Mouse (Mus musculus) ES-Bruce4 (cell line): Measurements from ENCODE around the gene Gm42715. TPM values are rescaled to one million over a fixed set of nuclear protein-coding genes. Genes with fewer than 3 reads are reported as not detected.

Experiments used
- H3K27ac ChIP-seq: 2 replicates; pipeline ENCODE4 v1.5.1; 2012; ENCODE audit warnings: low read length, inconsistent platforms; ENCODE audit not compliant: insufficient read depth
- H3K27me3 ChIP-seq: 2 replicates; pipeline ENCODE4 v1.6.1; 2012; ENCODE audit warnings: mild to moderate bottlenecking, low read length, inconsistent platforms; ENCODE audit not compliant: control insufficient read depth, poor library complexity, insufficient read depth, severe bottlenecking
- H3K36me3 ChIP-seq: 2 replicates; pipeline ENCODE4 v1.6.1; 2012; ENCODE audit warnings: inconsistent platforms, mild to moderate bottlenecking, low read length, moderate library complexity; ENCODE audit not compliant: control insufficient read depth, poor library complexity, insufficient read depth, severe bottlenecking
- H3K4me1 ChIP-seq: one replicate; pipeline ENCODE4 v1.8.1; 2011; ENCODE audit warnings: low read length; ENCODE audit not compliant: control insufficient read depth, insufficient read depth
- H3K4me3 ChIP-seq: 2 replicates; pipeline ENCODE4 v1.5.1; 2011; ENCODE audit warnings: low read depth, mild to moderate bottlenecking, low read length
- H3K9ac ChIP-seq: 2 replicates; pipeline ENCODE4 v1.6.1; 2012; ENCODE audit warnings: low read depth, mild to moderate bottlenecking, inconsistent platforms; ENCODE audit not compliant: poor library complexity, severe bottlenecking
- H3K9me3 ChIP-seq: replicated peaks from 2 replicates; pipeline ENCODE4 v1.6.1; 2012; ENCODE audit warnings: mild to moderate bottlenecking, low read length, inconsistent platforms; ENCODE audit not compliant: control insufficient read depth, poor library complexity, insufficient read depth, severe bottlenecking
- CTCF ChIP-seq: IDR thresholded peaks from one replicate; pipeline ENCODE4 v1.8.1; 2011; ENCODE audit warnings: low read depth, low read length
- EP300 ChIP-seq: IDR thresholded peaks from 2 replicates; pipeline ENCODE4 v1.6.1; 2011; ENCODE audit warnings: low read depth, low read length; ENCODE audit not compliant: insufficient read depth
- POLR2A ChIP-seq: IDR thresholded peaks from one replicate; pipeline ENCODE4 v1.8.1; 2011; ENCODE audit warnings: low read length; ENCODE audit not compliant: insufficient read depth
- polyA plus RNA-seq: library from polyadenylated mRNA; stranded (reverse); fragments of >200 nt; gene quantifications from 2 replicates; pipeline ENCODE4 v1.2.4, GENCODE M21; 2011; ENCODE audit warnings: low read depth; ENCODE audit not compliant: missing spikeins, insufficient read depth, insufficient read length

The Gm42715 gene
- polyA plus RNA-seq, 1 experiment, result 13.6 TPM

DNA sequence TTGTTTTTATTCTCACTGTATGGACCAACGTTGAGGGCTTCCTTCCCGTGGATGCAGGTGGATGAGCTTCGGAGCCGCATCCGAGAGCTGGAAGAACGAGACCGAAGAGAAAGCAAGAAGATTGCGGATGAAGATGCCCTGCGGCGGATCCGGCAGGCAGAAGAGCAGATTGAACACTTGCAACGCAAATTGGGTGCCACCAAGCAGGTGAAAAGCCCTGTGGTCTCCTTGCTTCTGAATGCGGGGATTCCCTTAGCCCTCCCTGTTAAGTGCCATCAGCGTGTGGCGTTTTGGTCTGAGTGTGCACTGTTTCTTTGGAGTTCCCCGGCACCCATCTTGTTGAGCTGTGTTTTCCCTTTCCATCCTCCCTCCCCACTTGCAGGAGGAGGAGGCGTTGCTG is 77.4 kb downstream of the Gm42715 start:
- Histone ChIP-seq H3K4me3 (no peak overlapping the region), H3K4me1 (no peaks in the 10 kb centered on the region), H3K9me3 (no peaks in the 10 kb centered on the region), H3K27me3 (no peaks in the 10 kb centered on the region), H3K36me3 (peaks cover 42% of the 10 kb centered on the region), H3K9ac (no peak overlapping the region), H3K27ac (no peak overlapping the region)
- TF ChIP-seq POLR2A, result no peak
- TF ChIP-seq CTCF, result no peak
- no peak for TF ChIP-seq EP300

- TF ChIP-seq POLR2A, result no peak
- H3K4me1 ChIP-seq, result no peaks in the 10 kb centered on the region
- no peak overlapping the region for H3K27ac ChIP-seq
- peaks cover 13% of the 10 kb centered on the region for H3K36me3 ChIP-seq
- no peaks in the 10 kb centered on the region for H3K27me3 ChIP-seq
- no peak overlapping the region for H3K4me3 ChIP-seq
- no peaks in the 10 kb centered on the region for H3K9me3 ChIP-seq
- H3K9ac ChIP-seq, result no peak overlapping the region
These were observed 81.2 kb downstream of the Gm42715 start for GRCm38 (mm10) chr7:127600612-127601011.

- no peak overlapping the region for H3K9ac ChIP-seq
- H3K4me1 ChIP-seq, result no peaks in the 10 kb centered on the region
- H3K27me3 ChIP-seq, result no peaks in the 10 kb centered on the region
- peaks cover 5% of the 10 kb centered on the region for H3K36me3 ChIP-seq
- TF ChIP-seq POLR2A, result no peak
- no peak for TF ChIP-seq CTCF
- no peak for TF ChIP-seq EP300
- no peaks in the 10 kb centered on the region for H3K9me3 ChIP-seq
- H3K27ac ChIP-seq, result no peak overlapping the region
- no peak overlapping the region for H3K4me3 ChIP-seq
These were observed 82.4 kb downstream of the Gm42715 start for GRCm38 (mm10) chr7:127601735-127602134.

- Histone ChIP-seq H3K27ac (no peak overlapping the region), H3K4me3 (no peak overlapping the region), H3K36me3 (peaks cover 5% of the 10 kb centered on the region; the same call in 1 of the 2 replicates), H3K27me3 (no peaks in the 10 kb centered on the region), H3K4me1 (no peaks in the 10 kb centered on the region), H3K9me3 (no peaks in the 10 kb centered on the region), H3K9ac (no peak overlapping the region)
- TF ChIP-seq POLR2A (no peak), EP300 (no peak), CTCF (no peak)
These were observed 83.5 kb downstream of the Gm42715 start for GRCm38 (mm10) chr7:127602903-127603302.

DNA sequence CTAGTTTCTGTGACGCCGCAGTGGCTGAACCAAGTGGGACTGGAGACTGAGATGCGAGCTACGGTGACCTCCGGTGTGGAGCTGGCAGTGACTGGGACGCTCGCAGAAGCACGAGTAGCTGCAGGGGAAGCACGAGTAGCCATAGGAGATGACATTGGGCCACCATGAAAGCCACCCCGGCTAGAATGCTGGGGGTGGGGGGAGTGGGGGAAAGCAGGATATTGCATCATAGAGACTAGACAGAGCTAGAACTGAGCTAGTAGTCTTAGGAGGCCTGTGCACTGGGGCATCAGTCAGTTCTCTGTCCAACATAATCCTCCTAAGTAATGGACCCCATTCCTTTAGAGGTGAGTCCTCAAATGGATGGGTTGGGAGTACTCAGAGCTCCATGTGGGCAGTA is 84.9 kb downstream of the Gm42715 start:
- Histone ChIP-seq H3K4me3 (no peak overlapping the region), H3K27ac (no peak overlapping the region), H3K4me1 (no peaks in the 10 kb centered on the region), H3K9ac (no peak overlapping the region), H3K9me3 (peaks cover 4% of the 10 kb centered on the region; the same call in 1 of the 2 replicates), H3K36me3 (0 out of 2 replicates have a peak, but pooled peaks cover 2% of the 10 kb centered on the region), H3K27me3 (no peaks in the 10 kb centered on the region)
- TF ChIP-seq POLR2A (no peak), EP300 (no peak), CTCF (no peak)

GRCm38 (mm10) chr7:127607150-127607549 is 87.8 kb downstream of the Gm42715 start:
- no peak for TF ChIP-seq CTCF
- TF ChIP-seq POLR2A, result no peak
- TF ChIP-seq EP300, result no peak
- no peaks in the 10 kb centered on the region for H3K4me1 ChIP-seq
- H3K36me3 ChIP-seq, result no peaks in the 10 kb centered on the region
- no peak overlapping the region for H3K27ac ChIP-seq
- H3K9ac ChIP-seq, result no peak overlapping the region
- H3K9me3 ChIP-seq, result peaks cover 33% of the 10 kb centered on the region
- no peaks in the 10 kb centered on the region for H3K27me3 ChIP-seq
- no peak overlapping the region for H3K4me3 ChIP-seq

DNA sequence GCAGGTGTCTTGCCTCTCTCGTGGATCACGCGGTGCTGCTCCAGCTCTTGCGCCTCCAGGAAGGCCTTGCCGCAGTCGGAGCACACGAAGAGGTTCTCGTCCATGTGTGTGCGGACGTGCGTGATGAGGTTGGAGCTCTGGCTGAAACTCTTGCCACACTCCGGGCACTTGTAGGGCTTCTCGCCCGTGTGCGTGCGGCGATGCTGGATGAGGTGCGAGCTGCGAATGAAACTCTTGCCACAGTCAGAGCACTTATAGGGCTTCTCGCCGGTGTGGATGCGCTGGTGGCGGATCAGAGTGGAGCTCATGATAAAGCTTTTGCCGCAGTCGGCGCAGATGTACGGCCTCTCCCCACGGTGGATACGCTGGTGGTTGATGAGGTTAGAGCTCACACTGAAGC is 91.6 kb downstream of the Gm42715 start:
- Histone ChIP-seq H3K9me3 (peaks cover 50% of the 10 kb centered on the region), H3K9ac (no peak overlapping the region), H3K4me1 (no peaks in the 10 kb centered on the region), H3K4me3 (no peak overlapping the region), H3K36me3 (no peaks in the 10 kb centered on the region), H3K27ac (no peak overlapping the region), H3K27me3 (no peaks in the 10 kb centered on the region)
- TF ChIP-seq POLR2A (no peak), EP300 (no peak), CTCF (no peak)
